Mouse (Mus musculus): ENCODE results near the gene Ccl6. TPM values are rescaled to one million over a fixed set of nuclear protein-coding genes. Genes with fewer than 3 reads are reported as not detected.

The Ccl6 gene
- polyA plus RNA-seq, 1 experiment from 2014 or later = 2.5 TPM

DNA sequence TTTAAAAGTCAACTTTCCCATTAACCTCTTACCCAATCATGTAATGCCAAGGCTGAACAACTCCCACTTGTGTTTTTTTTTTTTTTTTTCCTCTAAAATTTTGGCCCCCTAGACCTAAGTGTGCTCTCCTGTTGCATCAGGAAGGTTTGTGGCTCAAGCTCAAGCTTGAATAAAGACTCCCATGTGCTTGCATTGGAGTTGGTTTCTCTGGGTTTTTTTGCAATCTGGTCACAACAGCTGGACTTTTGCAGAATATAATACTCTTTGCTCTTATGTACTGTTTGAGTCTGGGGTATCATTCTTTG is 9.5 kb downstream of the Ccl6 start:
- Histone ChIP-seq H3K27me3 (ENCODE audit: insufficient read depth, poor library complexity, severe bottlenecking) (no peaks in the 10 kb centered on the region), H3K9me3 (no peaks in the 10 kb centered on the region), H3K36me3 (no peaks in the 10 kb centered on the region), H3K27ac (no peak overlapping the region), H3K4me1 (peaks cover 13% of the 10 kb centered on the region; the same call in 1 of the 2 replicates), H3K4me3 (no peak overlapping the region)
- no peak for DNase-seq (ENCODE audit: low spot score)

DNA sequence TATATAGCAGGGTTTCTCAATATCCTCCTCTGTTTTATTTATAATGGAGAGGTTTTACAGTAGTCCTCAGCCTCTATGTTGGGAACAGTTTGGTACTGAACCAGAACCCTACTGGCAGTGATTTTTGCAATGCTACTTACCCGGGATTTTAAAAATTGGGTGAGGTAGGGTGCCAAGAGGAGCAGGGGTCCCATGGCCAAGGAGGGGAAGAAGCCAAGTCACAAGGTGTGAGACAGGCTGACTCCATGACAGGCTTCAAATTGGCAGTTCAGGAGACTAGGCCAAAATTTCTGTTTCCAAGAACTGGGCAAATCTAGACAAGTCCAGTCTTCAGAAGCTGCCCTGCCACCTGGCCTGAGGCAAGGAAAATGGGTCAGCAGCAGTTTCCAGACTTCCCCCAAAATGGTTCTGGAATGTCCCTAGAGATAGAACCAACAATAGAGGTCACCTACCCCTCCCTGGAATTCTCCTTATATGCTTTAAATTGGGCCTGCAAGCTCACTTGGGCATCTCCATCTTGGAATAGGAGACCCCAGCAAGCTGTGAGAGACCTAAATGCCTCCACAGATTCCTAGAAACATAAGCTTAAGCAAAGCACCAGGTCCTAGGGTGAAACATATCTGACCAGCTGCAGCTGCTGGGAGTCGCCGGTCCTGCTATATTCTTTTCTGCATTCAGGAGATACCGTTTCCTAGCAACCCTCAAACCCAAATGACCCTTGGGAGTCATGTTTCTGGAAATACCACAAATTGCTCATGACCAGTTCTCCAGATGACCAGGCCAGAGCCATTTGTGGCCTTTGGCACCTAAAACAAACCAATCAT is 10.0 kb downstream of the Ccl6 start:
- no peaks in the 10 kb centered on the region for H3K36me3 ChIP-seq
- H3K4me1 ChIP-seq = peaks cover 13% of the 10 kb centered on the region; the same call in 1 of the 2 replicates
- no peak overlapping the region for H3K4me3 ChIP-seq
- 43% methylated on average over 4 of the region's 4 CpGs for WGBS
- DNase-seq (ENCODE audit: low spot score) = no peak
- H3K9me3 ChIP-seq = no peaks in the 10 kb centered on the region
- H3K27me3 ChIP-seq (ENCODE audit: insufficient read depth, poor library complexity, severe bottlenecking) = no peaks in the 10 kb centered on the region
- H3K27ac ChIP-seq = no peak overlapping the region

DNA sequence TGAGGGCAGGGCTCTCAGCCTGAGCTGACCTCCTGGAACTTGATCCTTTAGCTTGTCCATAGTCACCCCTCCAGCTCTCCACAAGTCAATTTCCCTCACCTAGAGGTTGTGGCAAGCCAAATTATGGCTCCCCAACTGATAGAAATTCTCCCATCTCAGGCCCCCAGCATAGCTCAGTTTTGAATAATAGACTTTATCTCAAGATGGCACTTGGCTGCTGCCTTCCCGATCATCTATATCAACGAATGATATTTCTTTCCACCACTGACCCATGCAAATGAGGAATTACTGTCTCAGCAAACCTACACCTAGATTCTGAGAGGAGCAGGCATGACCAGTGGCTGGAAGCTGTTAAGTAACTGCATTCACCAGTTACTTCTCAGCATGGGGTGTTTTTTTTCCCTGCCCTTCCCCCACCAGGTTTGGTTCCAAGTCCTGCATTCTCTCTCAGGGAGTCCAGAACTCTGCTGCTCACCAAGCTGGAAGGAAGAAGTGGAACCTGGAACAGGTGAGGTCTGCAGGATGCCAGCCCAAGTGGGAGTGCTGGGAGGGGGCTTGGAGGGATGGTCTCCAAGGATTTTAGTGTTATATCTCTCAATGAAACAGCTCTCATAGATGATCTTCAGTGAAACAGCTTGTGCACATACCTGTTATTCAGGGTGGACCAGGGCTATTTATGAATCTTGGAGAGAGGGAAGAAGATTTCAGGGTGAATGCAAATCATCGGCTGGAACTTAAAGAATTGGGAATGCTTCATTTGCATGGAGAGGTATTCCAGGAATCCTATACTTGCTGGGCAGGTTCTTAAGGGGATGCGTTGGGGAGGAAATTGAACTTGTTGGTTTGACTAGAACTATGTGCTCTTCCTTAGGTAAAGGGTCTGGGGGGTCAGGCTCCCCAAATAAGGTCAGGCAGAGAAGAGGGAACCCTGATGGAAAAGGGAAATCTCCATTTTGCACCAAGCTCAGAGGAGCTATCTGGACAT is 11.0 kb downstream of the Ccl6 start:
- no peaks in the 10 kb centered on the region for H3K27me3 ChIP-seq (ENCODE audit: insufficient read depth, poor library complexity, severe bottlenecking)
- no peak for DNase-seq (ENCODE audit: low spot score)
- no peaks in the 10 kb centered on the region for H3K9me3 ChIP-seq
- no peaks in the 10 kb centered on the region for H3K36me3 ChIP-seq
- H3K27ac ChIP-seq = no peak overlapping the region
- H3K4me1 ChIP-seq = peaks cover 13% of the 10 kb centered on the region; the same call in 1 of the 2 replicates
- no peak overlapping the region for H3K4me3 ChIP-seq
- 67% methylated on average over 4 of the region's 4 CpGs for WGBS

DNA sequence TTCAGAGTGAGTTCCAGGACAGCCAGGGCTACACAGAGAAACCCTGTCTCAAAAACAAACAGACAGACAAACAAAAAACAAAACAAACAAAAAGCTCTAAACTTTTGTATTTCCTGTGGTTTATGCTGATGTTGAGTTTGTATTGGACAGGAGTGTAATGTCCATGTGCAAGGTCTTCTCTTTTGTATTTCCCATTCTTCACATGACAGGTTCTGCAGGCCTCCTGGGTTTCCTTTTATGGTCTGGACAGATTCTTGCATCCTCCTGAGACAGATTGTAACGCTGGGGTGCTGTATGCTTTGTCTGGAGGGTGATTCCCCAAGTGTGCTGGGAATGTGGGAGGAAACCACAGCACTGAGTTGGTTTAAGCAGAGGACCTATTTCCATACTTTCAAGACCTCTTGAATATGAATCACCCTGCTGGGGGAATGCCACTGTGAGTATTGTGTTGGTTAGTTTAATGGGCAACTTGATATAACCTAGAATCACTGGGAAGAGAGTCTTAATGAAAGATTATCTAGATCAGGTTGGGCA is 12.1 kb downstream of the Ccl6 start:
- Histone ChIP-seq H3K27ac (no peak overlapping the region), H3K4me1 (peaks cover 13% of the 10 kb centered on the region; the same call in 1 of the 2 replicates), H3K27me3 (ENCODE audit: insufficient read depth, poor library complexity, severe bottlenecking) (no peaks in the 10 kb centered on the region), H3K9me3 (no peaks in the 10 kb centered on the region), H3K4me3 (no peak overlapping the region), H3K36me3 (no peaks in the 10 kb centered on the region)
- no peak for DNase-seq (ENCODE audit: low spot score)
- 61% methylated on average over 1 of the region's 1 CpGs for WGBS

DNA sequence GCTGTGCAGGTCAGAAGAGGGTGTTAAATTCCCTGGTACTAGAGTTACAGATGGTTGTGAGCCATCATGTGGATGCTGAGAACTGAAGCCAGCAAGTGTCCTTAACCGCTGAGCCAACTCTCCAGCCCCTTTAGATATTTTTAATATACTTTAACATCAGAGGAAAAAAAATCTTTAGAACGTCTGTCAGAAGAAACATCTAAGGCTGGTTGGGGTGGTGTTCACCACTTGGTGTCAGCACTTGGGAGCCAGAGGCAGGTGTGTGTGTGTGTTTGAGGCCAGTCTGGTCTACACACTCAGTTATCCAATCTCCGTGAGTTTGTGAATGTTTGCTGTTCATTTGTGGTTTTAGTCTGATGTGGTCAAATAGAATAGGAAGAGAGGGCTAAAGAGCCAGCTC is 13.9 kb downstream of the Ccl6 start:
- Histone ChIP-seq H3K27ac (no peak overlapping the region), H3K4me3 (no peak overlapping the region), H3K4me1 (peaks cover 13% of the 10 kb centered on the region; the same call in 1 of the 2 replicates), H3K9me3 (no peaks in the 10 kb centered on the region), H3K27me3 (ENCODE audit: insufficient read depth, poor library complexity, severe bottlenecking) (no peaks in the 10 kb centered on the region), H3K36me3 (no peaks in the 10 kb centered on the region)
- WGBS = 63% methylated on average over 3 of the region's 3 CpGs
- DNase-seq (ENCODE audit: low spot score) = no peak

DNA sequence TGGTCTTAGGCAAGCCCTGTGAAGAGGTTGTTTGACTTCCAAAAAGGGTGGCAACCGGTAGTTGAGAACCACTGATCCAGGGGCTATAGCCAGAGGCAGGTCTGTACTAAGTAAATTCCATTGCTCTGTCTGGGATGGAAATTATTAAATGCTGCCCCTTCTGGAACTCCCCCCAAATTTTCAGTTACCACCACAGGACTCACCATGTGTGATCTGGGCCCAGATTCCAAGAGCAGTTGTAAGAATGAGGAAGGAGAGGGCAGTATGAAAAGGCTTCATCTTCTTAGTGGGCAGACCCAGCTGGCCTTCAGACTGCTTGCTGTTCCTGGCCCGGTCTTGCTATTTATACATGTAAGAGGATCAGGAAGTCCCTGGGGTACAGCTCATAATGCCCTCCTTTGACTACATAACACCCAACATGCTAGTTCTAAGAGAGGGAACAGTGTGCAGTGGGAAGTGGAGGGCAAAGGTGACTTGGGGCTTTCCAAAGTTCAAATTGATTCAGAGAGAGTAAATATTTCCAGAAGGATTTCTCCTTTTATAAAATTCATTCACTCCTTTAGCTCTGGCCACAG is 14.6 kb downstream of the Ccl6 start, which contains the start of gene Ccl9:
TSS of gene Ccl9 (minus strand) at position 451 of the 575 bp plus-strand sequence.
- Histone ChIP-seq H3K9me3 (no peaks in the 10 kb centered on the region), H3K36me3 (no peaks in the 10 kb centered on the region), H3K4me1 (peaks cover 13% of the 10 kb centered on the region; the same call in 1 of the 2 replicates), H3K4me3 (no peak within 1 kb of the TSS), H3K27me3 (ENCODE audit: insufficient read depth, poor library complexity, severe bottlenecking) (no peaks in the 10 kb centered on the region), H3K27ac (no peak within 1 kb of the TSS)
- DNase-seq (ENCODE audit: low spot score) = peak; percentile 20
- 76% methylated on average over 2 of the region's 2 CpGs for WGBS

DNA sequence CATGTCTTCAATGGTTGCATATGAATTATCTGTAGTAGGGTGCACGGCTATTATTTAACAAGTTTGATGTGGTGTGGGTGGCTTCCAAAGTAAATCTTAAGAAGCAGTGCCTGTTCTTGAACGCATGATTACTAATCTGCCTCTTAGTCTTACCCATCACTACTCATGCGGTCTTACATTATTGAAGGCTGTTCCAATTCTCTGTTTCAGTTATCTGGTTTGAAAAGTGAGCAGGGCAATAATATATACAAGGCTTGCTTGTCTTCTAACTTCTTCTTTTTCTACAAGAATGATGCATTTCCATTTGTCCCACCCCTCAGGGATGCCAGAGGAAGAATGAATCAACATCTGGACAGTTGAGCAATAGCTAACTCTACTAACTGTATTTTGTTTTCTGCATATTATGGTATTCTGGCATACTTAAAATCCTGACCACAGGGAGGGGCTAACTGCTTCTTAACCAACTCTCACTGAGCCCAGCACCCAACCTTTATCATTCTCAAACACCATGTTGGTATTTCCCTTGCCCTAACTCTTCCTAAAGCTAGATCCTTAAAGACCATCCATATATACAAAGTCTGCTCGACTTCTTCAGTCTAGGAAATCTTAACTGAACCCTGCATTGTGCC is 15.8 kb downstream of the Ccl6 start:
- Histone ChIP-seq H3K4me3 (no peak overlapping the region), H3K9me3 (no peaks in the 10 kb centered on the region), H3K36me3 (no peaks in the 10 kb centered on the region), H3K27ac (no peak overlapping the region), H3K4me1 (0 out of 2 replicates have a peak, but pooled peaks cover 3% of the 10 kb centered on the region), H3K27me3 (ENCODE audit: insufficient read depth, poor library complexity, severe bottlenecking) (no peaks in the 10 kb centered on the region)
- WGBS = 71% methylated on average over 4 of the region's 4 CpGs
- DNase-seq (ENCODE audit: low spot score) = no peak

DNA sequence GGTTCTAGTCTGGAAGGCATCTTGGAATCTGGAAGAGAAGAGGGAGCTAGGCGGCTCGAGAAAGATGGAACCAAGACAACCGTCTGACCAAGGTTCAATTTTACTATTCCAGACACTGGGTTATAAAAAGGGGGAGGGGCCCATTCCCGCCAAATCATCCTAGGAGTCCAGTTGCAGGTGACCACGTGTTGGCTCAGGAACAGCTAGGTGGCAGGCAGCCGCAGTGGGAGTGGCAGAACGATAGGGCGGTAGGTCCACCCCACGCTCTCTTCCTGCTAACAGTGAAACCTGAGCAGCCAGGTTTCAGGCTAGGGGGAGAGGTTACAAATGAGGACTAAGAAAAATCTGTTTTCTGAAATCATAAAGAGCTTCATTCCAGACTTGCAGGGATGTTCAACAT is 20.1 kb downstream of the Ccl6 start:
- Histone ChIP-seq H3K36me3 (no peaks in the 10 kb centered on the region), H3K27ac (no peak overlapping the region), H3K4me1 (no peaks in the 10 kb centered on the region), H3K9me3 (no peaks in the 10 kb centered on the region), H3K4me3 (no peak overlapping the region), H3K27me3 (ENCODE audit: insufficient read depth, poor library complexity, severe bottlenecking) (no peaks in the 10 kb centered on the region)
- WGBS = 55% methylated on average over 9 of the region's 9 CpGs
- DNase-seq (ENCODE audit: low spot score) = no peak

DNA sequence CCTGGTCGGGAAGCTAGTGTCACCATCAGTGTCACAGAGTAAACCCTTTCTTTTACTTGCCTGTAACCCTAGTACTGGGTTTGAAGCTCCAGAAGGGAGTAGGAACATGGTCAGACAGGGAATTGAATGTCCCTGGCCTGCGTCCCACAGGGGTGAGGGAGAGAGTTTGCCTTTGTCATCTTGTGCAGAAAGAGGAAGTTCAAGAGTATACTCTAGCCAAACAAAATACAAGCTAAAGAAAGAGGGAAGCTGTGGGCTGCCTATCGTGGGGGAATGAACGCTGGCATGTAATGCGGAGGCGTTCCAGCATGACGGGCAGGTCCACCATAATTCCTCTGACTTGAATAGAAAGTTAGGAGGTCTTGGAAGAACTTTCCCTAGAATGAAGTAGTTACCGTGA is 20.7 kb downstream of the Ccl6 start:
- H3K27ac ChIP-seq = no peak overlapping the region
- no peak overlapping the region for H3K4me3 ChIP-seq
- H3K27me3 ChIP-seq (ENCODE audit: insufficient read depth, poor library complexity, severe bottlenecking) = no peaks in the 10 kb centered on the region
- no peaks in the 10 kb centered on the region for H3K36me3 ChIP-seq
- no peaks in the 10 kb centered on the region for H3K4me1 ChIP-seq
- DNase-seq (ENCODE audit: low spot score) = no peak
- WGBS = 84% methylated on average over 8 of the region's 8 CpGs
- H3K9me3 ChIP-seq = no peaks in the 10 kb centered on the region

DNA sequence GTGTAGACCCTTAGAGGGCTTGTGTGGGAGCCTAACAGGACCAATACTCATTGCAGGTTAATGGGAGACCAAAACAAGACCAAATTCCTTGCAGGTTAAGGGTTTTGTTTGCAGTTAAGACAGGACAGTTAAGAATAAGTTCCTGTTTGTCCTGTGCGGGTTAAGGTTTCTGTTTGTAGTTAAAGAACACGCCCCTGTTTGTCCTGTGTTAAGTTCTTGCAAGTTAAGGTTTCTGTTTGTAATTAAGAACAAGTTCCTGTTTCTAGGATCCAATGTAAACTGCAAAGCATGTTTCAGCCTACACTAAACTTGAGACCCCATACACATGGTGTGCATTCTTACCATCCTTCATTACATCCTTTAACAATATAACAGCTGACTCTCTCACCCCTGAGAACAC is 22.7 kb downstream of the Ccl6 start:
- 69% methylated on average over 2 of the region's 2 CpGs for WGBS

DNA sequence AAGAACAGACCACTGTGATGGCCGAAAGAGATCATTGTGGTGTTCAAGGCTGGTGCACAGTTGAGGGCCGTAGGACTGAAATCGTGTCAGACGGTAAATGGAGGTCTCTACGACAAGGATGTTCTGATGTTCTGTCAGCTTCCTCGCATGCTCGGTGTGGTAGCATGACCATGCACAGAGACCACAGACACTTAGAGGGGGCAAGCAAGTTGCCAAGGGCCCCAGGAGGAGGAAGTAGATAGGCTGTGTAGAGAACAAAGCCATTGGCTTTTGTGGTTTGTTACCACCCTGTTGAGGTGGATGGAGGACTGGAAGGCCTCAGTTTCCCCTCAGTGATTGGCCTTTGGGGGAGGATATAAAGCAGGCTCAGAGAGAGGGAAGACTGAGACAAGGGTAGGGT is 23.6 kb downstream of the Ccl6 start:
- Histone ChIP-seq H3K4me3 (no peak overlapping the region), H3K36me3 (no peaks in the 10 kb centered on the region), H3K9me3 (no peaks in the 10 kb centered on the region), H3K4me1 (no peaks in the 10 kb centered on the region), H3K27me3 (ENCODE audit: insufficient read depth, poor library complexity, severe bottlenecking) (no peaks in the 10 kb centered on the region), H3K27ac (no peak overlapping the region)
- WGBS = 83% methylated on average over 7 of the region's 7 CpGs
- no peak for DNase-seq (ENCODE audit: low spot score)

More for the DNA sequence above, 22.7 kb downstream of the Ccl6 start:
- DNase-seq (ENCODE audit: low spot score) = no peak
- Histone ChIP-seq H3K9me3 (no peaks in the 10 kb centered on the region), H3K4me1 (no peaks in the 10 kb centered on the region), H3K27ac (no peak overlapping the region), H3K27me3 (ENCODE audit: insufficient read depth, poor library complexity, severe bottlenecking) (no peaks in the 10 kb centered on the region), H3K36me3 (no peaks in the 10 kb centered on the region), H3K4me3 (no peak overlapping the region)

DNA sequence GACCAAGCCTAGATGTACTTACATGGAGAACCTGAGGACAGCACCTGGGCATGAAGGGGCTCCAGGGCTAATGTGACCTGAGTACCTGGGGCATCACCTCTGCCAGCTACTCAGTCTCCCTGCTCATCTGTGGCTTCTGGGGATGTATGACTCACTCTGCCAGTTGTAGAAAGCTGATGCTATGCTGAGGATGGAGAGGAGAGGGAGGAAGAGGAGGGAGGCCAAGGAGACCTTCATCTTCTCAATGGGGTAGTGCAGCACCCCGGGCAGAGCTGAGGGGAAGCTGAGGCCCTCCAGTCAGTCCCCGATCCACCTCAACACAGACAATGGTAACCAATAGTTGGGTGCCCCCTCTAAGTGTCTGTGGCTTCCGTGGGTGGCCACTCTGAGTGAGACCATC is 24.1 kb downstream of the Ccl6 start:
- Histone ChIP-seq H3K4me3 (no peak overlapping the region), H3K27me3 (ENCODE audit: insufficient read depth, poor library complexity, severe bottlenecking) (no peaks in the 10 kb centered on the region), H3K4me1 (no peaks in the 10 kb centered on the region), H3K36me3 (no peaks in the 10 kb centered on the region), H3K27ac (no peak overlapping the region), H3K9me3 (no peaks in the 10 kb centered on the region)
- 78% methylated on average over 3 of the region's 3 CpGs for WGBS
- no peak for DNase-seq (ENCODE audit: low spot score)
